Mouse (Mus musculus): ENCODE measurements around the gene Gnat2.

GRCm38 (mm10) chr3:108084767-108085270, 7.8 kb upstream of the Gnat2 start:
- TF ChIP-seq CTCF (conservative IDR thresholded peaks at IDR 0.05; ENCODE audit: low read length) = no peak
- TF ChIP-seq POU5F1 (IDR thresholded peaks at IDR 0.05; ENCODE audit: borderline replicate concordance, low read length) = no peak
- no peak for TF ChIP-seq NANOG (IDR thresholded peaks at IDR 0.05; ENCODE audit: borderline replicate concordance, low read length)

Measured in E14TG2a.4 (cell line).